Mouse (Mus musculus): ENCODE data around the gene Acer1. TPM values are rescaled to one million over a fixed set of nuclear protein-coding genes. Genes with fewer than 3 reads are reported as not detected.

Gene Acer1
- polyA plus RNA-seq, 1 experiment: not detected

Other genes starting within 250 kb of the Acer1 start
- 5.1 and 7.5 TPM in 2 replicates for gene Nrtn, start 224.6 kb downstream of the Acer1 start, polyA plus RNA-seq (2012; ENCODE audit: insufficient read depth, insufficient read length, missing spikeins)
- 4.6 and 13.1 TPM in 2 replicates for gene Dus3l, start 217.4 kb downstream of the Acer1 start, polyA plus RNA-seq (2012; ENCODE audit: insufficient read depth, insufficient read length, missing spikeins)
- gene Prr22, start 211.9 kb downstream of the Acer1 start, polyA plus RNA-seq (2012; ENCODE audit: insufficient read depth, insufficient read length, missing spikeins): not detected in 2 replicates
- 2.5 and 3.0 TPM in 2 replicates for gene Rfx2, start 151.1 kb downstream of the Acer1 start, polyA plus RNA-seq (2012; ENCODE audit: insufficient read depth, insufficient read length, missing spikeins)
- not detected in 2 replicates for gene Acsbg2, start 107.7 kb downstream of the Acer1 start, polyA plus RNA-seq (2012; ENCODE audit: insufficient read depth, insufficient read length, missing spikeins)
- gene 1700061G19Rik, start 106.6 kb downstream of the Acer1 start, polyA plus RNA-seq (2012; ENCODE audit: insufficient read depth, insufficient read length, missing spikeins): not detected in 2 replicates
- 9.9 and 14.9 TPM in 2 replicates for gene Mllt1, start 46.7 kb downstream of the Acer1 start, polyA plus RNA-seq (2012; ENCODE audit: insufficient read depth, insufficient read length, missing spikeins)
- 175 and 196 TPM in 2 replicates for gene Clpp, start 8.2 kb upstream of the Acer1 start, polyA plus RNA-seq (2012; ENCODE audit: insufficient read depth, insufficient read length, missing spikeins)
- gene Alkbh7, start 15.2 kb upstream of the Acer1 start, polyA plus RNA-seq (2012; ENCODE audit: insufficient read depth, insufficient read length, missing spikeins): 57.4 and 68.7 TPM in 2 replicates
- not detected in 2 replicates for gene Pspn, start 17.9 kb upstream of the Acer1 start, polyA plus RNA-seq (2012; ENCODE audit: insufficient read depth, insufficient read length, missing spikeins)
- 29.1 and 29.3 TPM in 2 replicates for gene Gtf2f1, start 29.2 kb upstream of the Acer1 start, polyA plus RNA-seq (2012; ENCODE audit: insufficient read depth, insufficient read length, missing spikeins)
- gene Gm17949, start 29.3 kb upstream of the Acer1 start, polyA plus RNA-seq (2012; ENCODE audit: insufficient read depth, insufficient read length, missing spikeins): not detected in 2 replicates
- gene Khsrp, start 49.4 kb upstream of the Acer1 start, polyA plus RNA-seq (2012; ENCODE audit: insufficient read depth, insufficient read length, missing spikeins): 18.7 and 21.7 TPM in 2 replicates
- not detected in 2 replicates for gene Slc25a41, start 59.5 kb upstream of the Acer1 start, polyA plus RNA-seq (2012; ENCODE audit: insufficient read depth, insufficient read length, missing spikeins)
- not detected in 2 replicates for gene Crb3, start 77.0 kb upstream of the Acer1 start, polyA plus RNA-seq (2012; ENCODE audit: insufficient read depth, insufficient read length, missing spikeins)
- 107 and 161 TPM in 2 replicates for gene Slc25a23, start 77.7 kb upstream of the Acer1 start, polyA plus RNA-seq (2012; ENCODE audit: insufficient read depth, insufficient read length, missing spikeins)
- gene Dennd1c, start 96.4 kb upstream of the Acer1 start, polyA plus RNA-seq (2012; ENCODE audit: insufficient read depth, insufficient read length, missing spikeins): 1.3 and 4.3 TPM in 2 replicates
- 2.4 and 2.9 TPM in 2 replicates for gene Tubb4a, start 105.7 kb upstream of the Acer1 start, polyA plus RNA-seq (2012; ENCODE audit: insufficient read depth, insufficient read length, missing spikeins)
- gene Tnfsf9, start 123.2 kb upstream of the Acer1 start, polyA plus RNA-seq (2012; ENCODE audit: insufficient read depth, insufficient read length, missing spikeins): 0.79 TPM in 1 of 2 replicates, not detected in the other
- gene Cd70, start 167.7 kb upstream of the Acer1 start, polyA plus RNA-seq (2012; ENCODE audit: insufficient read depth, insufficient read length, missing spikeins): not detected in 2 replicates
- not detected in 2 replicates for gene Tnfsf14, start 212.1 kb upstream of the Acer1 start, polyA plus RNA-seq (2012; ENCODE audit: insufficient read depth, insufficient read length, missing spikeins)
- gene C3, start 246.0 kb upstream of the Acer1 start, polyA plus RNA-seq (2012; ENCODE audit: insufficient read depth, insufficient read length, missing spikeins): 266 and 361 TPM in 2 replicates

Measured in brown adipose tissue, adult 24 weeks (tissue).